Mouse (Mus musculus) megakaryocyte, embryonic 14.5 days (primary cell): ENCODE results near the gene Ccdc74a. TPM values are rescaled to one million over a fixed set of nuclear protein-coding genes. Genes with fewer than 3 reads are reported as not detected.
"Not testable (repeated sequence)": the region's sequence is repeated elsewhere in the genome, so short reads cannot be mapped to it uniquely, and the experiment has no call there.

ENCODE experiments used
- H3K27me3 ChIP-seq: replicated peaks from 2 replicates; pipeline ENCODE3; 2012; ENCODE audit warnings: inconsistent platforms
- H3K36me3 ChIP-seq: replicated peaks from 2 replicates; pipeline ENCODE3; 2012; ENCODE audit warnings: low read length, inconsistent platforms, mixed read lengths
- H3K4me1 ChIP-seq: 2 replicates; pipeline ENCODE4 v1.6.1; 2012; ENCODE audit warnings: inconsistent platforms
- H3K4me3 ChIP-seq: replicated peaks from 2 replicates; pipeline ENCODE3; 2012; ENCODE audit warnings: moderate library complexity, mild to moderate bottlenecking, inconsistent platforms
- H3K9me3 ChIP-seq: 2 replicates; pipeline ENCODE4 v1.6.1; 2012; ENCODE audit warnings: inconsistent platforms
- FLI1 ChIP-seq: IDR thresholded peaks from 2 replicates; pipeline ENCODE4 v1.6.1; 2012; ENCODE audit warnings: low read length, inconsistent platforms, mixed read lengths
- GATA1 ChIP-seq: IDR thresholded peaks from 3 replicates; pipeline ENCODE4 v1.6.1; 2012; ENCODE audit warnings: mixed read lengths, low read length, inconsistent platforms, borderline replicate concordance
- polyA plus RNA-seq: library from polyadenylated mRNA; stranded (reverse); fragments of >175 nt; gene quantifications from 2 replicates; pipeline ENCODE4 v1.2.3, GENCODE M21; 2012; ENCODE audit warnings: low replicate concordance; ENCODE audit not compliant: insufficient read depth

Gene Ccdc74a
- not detected in 2 replicates for polyA plus RNA-seq

DNA sequence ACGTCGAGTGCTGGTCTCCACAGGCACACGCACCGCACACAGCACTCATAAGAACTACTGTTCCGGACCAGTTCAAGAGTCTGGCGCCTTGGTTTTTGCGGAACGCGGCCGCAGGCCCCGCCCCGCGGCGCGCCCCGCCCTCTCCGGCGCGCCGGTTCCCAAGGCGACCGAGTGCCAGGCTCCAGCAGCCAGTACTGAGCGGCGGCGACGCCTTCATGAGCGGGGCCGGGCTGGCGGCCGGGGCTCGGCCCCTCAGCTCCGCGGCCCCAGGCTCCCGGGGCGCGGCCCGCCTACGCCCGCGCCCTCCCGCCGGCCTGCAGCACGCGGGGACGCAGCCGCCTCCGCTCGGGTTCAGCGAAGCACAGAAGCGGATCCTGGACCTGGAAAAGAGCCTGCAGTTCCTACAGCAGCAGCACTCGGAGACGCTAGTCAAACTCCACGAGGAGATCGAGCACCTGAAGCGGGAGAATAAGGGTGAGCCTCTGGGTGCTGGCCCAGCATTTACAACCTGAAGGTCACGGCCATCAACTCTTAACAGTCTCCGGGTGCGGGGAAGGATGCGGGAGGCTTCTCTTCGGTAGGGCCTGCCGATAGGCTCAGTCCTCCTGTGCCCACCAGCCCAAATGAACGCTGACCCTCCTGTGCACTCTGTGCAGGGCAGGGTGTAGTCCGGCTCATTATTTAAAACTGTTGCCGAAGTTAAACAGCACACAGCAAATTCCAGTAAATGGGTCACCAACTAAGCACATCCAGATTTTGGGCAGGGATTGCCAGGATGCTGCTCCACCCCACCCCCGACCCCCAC is at the start of gene Ccdc74a:
Gene Ccdc74a (plus strand): TSS at position 161 of the 805 bp plus-strand sequence.
- Histone ChIP-seq H3K27me3 (peaks cover 10% of the 10 kb centered on the region), H3K36me3 (peaks cover 71% of the 10 kb centered on the region), H3K4me1 (peaks cover 18% of the 10 kb centered on the region), H3K9me3 (no peaks in the 10 kb centered on the region), H3K4me3 (peak within 1 kb of the TSS; percentile 91)
- TF ChIP-seq FLI1 = no peak
- no peak for TF ChIP-seq GATA1

DNA sequence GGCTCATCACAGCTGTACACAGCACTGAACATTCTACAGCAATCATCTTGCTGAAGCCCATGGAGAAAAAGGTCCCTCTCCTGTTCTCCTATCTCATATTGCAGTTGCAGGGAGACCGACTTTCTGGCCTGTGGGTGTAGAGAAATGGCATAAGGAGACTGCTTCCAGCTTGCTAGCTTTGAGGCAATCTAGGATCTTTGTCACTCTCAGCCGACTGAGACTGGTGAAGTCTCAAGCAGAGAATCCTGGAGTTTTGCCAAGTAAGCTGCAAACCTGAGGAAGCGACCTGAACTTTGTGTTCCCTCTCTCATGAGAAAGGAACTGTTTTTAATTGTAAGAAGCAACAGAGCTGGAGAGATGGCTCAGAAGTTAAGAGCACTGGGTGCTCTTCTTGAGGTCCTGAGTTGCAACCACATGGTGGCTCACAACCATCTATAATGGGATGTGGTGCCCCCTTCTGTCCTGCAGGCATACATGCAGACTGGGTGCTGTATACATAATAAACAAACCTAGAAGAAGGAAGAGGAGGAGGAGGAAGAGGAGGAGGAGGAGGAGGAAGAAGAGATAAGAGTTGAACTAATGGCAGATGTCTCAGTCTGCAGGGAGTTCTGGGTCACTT is 45.2 kb upstream of the Ccdc74a start:
- H3K9me3 ChIP-seq = peaks cover 22% of the 10 kb centered on the region
- peaks cover 8% of the 10 kb centered on the region for H3K27me3 ChIP-seq
- no peaks in the 10 kb centered on the region for H3K36me3 ChIP-seq
- TF ChIP-seq FLI1 = no peak
- TF ChIP-seq GATA1 = no peak
- no peak overlapping the region for H3K4me3 ChIP-seq
- peaks cover 6% of the 10 kb centered on the region for H3K4me1 ChIP-seq

DNA sequence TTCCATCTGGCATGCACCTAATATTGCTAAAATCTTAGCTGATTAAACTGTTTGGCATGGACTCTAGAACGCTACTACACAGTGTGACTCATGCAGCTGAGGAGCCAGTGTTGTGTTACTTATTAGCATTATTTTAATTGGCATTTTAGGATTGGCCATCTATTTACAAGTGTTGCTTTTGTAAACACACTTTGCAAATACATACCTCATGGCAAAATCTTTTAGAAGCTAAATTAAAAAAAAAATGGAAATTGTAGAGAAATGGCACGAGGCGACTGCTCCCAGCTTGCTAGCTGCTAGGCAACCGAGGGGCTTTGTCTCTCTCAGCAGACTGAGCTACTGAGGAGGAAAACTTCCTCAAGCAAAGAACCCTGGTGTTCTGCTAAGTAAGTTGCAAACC is 41.3 kb upstream of the Ccdc74a start:
- peaks cover 6% of the 10 kb centered on the region for H3K27me3 ChIP-seq
- H3K9me3 ChIP-seq = peaks cover 35% of the 10 kb centered on the region
- peaks cover 6% of the 10 kb centered on the region for H3K4me1 ChIP-seq
- TF ChIP-seq FLI1 (no peak), GATA1 (no peak)
- H3K4me3 ChIP-seq = no peak overlapping the region
- H3K36me3 ChIP-seq = no peaks in the 10 kb centered on the region

DNA sequence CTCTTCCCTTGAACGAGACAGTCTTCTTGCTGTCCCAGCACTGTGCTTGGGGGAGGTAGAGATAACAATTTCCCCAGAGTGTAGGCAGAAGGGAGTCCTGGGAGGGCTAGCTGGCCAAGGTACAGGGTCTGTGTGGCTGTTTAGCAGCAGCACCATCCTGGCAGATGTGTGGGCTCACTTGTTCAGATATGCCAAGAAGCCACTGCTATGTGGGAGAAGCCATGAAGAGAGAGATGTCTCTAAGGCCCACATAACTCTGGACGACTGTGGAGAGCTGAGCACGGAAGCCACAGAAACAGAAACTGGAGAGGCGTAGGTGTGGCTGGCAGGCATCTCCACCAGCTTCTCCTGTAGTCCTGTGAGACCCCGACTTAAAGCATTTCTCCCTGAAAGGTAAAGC is 40.6 kb upstream of the Ccdc74a start:
- H3K4me3 ChIP-seq = no peak overlapping the region
- TF ChIP-seq FLI1 (no peak), GATA1 (no peak)
- H3K36me3 ChIP-seq = no peaks in the 10 kb centered on the region
- H3K9me3 ChIP-seq = peaks cover 42% of the 10 kb centered on the region
- peaks cover 6% of the 10 kb centered on the region for H3K4me1 ChIP-seq
- H3K27me3 ChIP-seq = peaks cover 6% of the 10 kb centered on the region

DNA sequence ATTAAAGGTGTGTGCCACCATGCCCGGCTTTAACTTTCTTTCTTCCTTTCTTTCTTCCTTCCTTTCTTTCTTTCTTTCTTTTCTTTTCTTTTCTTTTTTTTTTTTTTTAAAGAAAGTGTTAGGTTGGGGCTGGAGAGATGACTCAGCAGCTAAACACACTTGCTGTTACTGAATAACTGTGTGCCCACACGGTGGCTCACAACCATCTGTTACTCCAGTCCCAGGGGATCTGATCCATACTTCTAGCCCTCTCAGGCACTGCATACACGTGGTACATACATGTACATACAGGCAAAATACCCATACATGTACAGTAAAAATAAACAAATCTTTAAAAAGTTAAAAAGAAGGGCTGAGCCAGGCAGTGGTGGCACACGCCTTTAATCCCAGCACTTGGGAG is 34.9 kb upstream of the Ccdc74a start:
- H3K27me3 ChIP-seq = no peaks in the 10 kb centered on the region
- TF ChIP-seq FLI1 = no peak
- TF ChIP-seq GATA1 = no peak
- no peaks in the 10 kb centered on the region for H3K36me3 ChIP-seq
- H3K9me3 ChIP-seq = peaks cover 27% of the 10 kb centered on the region
- H3K4me3 ChIP-seq = no peak overlapping the region
- H3K4me1 ChIP-seq = peaks cover 3% of the 10 kb centered on the region; the same call in 1 of the 2 replicates

DNA sequence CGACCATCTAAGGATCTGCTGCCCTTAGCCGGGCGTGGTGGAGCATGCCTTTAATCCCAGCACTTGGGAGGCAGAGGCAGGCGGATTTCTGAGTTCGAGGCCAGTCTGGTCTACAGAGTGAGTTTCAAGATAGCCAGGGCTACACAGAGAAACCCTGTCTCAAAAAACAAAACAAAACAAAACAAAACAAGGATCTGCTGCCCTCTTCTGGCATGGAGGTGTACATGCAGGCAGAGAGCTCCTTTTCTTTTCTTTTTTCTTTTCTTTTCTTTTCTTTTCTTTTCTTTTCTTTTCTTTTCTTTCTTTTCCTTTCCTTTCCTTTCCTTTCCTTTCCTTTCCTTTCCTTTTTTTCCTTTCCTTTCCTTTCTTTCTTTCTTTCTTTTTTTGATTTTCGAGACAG is 31.5 kb upstream of the Ccdc74a start:
- H3K4me1 ChIP-seq = peaks cover 25% of the 10 kb centered on the region
- H3K27me3 ChIP-seq, H3K4me3 ChIP-seq, H3K36me3 ChIP-seq, H3K9me3 ChIP-seq: not testable (repeated sequence)

DNA sequence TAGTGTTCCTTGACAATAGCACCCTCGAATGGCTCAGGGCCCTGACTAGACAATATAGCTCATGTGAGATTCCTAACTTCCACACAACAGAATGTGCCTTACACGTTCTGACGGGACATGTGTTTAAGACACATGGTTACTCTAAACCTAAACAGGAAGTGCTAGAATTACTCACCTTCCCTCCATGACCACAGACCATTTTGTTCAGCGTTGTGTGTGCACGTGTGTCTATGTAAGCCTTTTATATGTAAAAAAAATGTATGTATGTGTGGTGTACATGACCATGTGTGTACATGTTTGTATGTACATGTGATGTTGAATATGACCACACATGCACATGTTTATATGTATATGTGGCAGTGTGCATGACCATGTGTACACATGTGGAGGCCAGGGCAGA is 30.1 kb upstream of the Ccdc74a start:
- no peaks in the 10 kb centered on the region for H3K36me3 ChIP-seq
- peaks cover 36% of the 10 kb centered on the region for H3K4me1 ChIP-seq
- H3K9me3 ChIP-seq = no peaks in the 10 kb centered on the region
- H3K27me3 ChIP-seq = no peaks in the 10 kb centered on the region
- no peak overlapping the region for H3K4me3 ChIP-seq
- no peak for TF ChIP-seq GATA1
- no peak; the same call in 1 of the 2 replicates for TF ChIP-seq FLI1

DNA sequence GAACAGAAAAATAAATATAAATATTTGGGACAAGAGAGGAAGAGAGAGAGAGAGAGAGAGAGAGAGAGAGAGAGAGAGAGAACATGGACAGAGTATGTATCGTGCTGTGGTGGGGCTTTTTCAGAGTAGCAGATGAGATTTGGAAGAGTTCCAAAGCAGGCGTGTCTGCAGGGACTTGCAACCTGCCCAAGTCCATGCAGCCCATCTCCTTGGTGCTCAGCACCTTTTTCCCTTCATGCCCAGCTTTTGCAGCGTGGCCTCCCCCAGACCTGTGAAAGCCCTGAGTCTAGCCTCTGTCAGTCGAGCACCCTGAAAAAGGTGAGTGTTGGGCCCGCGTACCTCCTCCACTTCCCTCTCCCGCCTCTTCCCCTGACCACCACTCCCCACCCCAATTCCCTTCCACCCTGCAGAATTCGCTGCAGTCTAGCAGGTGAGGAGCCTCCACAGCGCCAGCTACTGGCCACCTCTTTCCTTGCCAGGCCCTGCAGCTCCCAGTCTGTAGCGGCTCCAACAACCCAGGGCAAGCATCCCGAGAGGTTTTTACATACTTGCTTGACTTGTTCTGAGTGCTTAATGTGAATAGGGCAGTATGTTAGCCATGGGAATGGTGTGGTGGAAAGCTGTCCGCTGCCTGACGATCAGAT is 28.2 kb upstream of the Ccdc74a start:
- Histone ChIP-seq H3K36me3 (peaks cover 10% of the 10 kb centered on the region), H3K27me3 (no peaks in the 10 kb centered on the region), H3K4me3 (peak overlapping the region; percentile 54), H3K9me3 (no peaks in the 10 kb centered on the region), H3K4me1 (peaks cover 36% of the 10 kb centered on the region)
- TF ChIP-seq FLI1 = no peak
- TF ChIP-seq GATA1 = no peak

DNA sequence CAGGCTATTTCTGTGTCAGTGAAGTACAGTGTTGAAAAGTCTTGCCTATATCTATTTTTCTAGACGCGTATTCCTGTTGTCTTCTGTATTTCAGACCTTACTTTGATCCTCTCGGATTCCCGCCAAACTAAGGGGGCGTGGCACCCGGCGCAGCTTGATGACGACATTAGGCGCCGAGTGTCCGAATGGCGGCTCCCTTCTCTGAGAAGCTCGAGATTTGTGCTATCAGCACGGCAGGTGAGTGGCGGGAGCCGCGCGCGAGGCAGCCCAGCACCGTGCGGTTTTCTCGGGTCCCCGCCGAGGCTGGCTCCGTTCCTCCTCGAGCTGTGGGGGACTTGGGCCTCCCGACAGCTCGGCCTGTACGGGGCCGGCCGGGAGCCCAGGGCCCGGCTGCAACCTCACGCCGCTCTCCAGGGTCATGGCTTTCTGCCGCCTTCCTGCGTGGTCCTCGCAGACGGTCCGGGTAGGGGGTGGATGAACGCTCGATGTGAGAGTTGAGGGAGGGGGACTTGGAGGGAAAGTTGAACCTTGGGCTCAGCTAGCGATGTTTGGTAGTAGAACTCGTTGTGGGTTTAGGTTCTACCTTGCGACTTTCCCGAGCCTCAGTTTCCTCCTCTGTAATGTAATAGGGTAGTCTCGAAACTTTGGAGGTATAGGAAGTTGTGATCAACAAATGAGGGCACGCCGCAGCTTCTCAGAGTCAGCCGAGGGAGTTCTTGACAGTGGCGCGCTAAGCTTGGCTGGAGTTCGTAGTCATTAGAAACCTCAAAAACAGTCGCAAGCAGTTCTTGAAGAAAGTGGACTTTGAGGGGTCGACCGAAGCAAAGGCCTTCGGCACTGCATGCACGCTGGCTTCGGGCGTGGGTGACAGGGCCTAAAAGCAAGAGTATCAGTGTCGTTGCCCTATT is 26.8 kb upstream of the Ccdc74a start, which contains the start of gene Smpd4:
Gene Smpd4 (plus strand): TSS at position 157 of the 908 bp plus-strand sequence.
- Histone ChIP-seq H3K4me1 (peaks cover 36% of the 10 kb centered on the region), H3K4me3 (peak within 1 kb of the TSS; percentile 96), H3K36me3 (peaks cover 21% of the 10 kb centered on the region), H3K27me3 (no peaks in the 10 kb centered on the region), H3K9me3 (no peaks in the 10 kb centered on the region)
- TF ChIP-seq FLI1 = no peak
- no peak for TF ChIP-seq GATA1

DNA sequence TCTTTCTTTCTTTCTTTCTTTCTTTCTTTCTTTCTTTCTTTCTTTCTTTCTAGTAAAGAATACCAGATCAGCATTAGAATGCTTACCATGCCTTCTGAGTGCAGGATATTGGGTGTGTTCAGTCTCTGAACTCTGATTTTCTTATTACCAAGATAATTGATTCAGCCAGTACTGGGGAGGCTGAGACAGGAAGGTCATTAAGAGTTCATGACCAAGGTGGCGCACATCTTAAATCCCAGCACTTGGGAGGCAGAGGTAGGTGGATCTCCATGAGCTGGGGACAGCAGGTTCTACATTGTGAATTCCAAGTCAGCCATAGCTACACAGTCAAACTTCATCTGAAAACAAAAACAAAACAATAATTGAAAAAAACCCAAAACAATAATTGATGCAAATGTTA is 24.3 kb upstream of the Ccdc74a start:
- TF ChIP-seq GATA1 = no peak
- TF ChIP-seq FLI1 = no peak
- no peaks in the 10 kb centered on the region for H3K27me3 ChIP-seq
- no peaks in the 10 kb centered on the region for H3K9me3 ChIP-seq
- H3K4me1 ChIP-seq = peaks cover 27% of the 10 kb centered on the region
- peaks cover 44% of the 10 kb centered on the region for H3K36me3 ChIP-seq
- H3K4me3 ChIP-seq = no peak overlapping the region
